23 mouse cellular contexts compared by ENCODE assay signal in the genomic region with DNA sequence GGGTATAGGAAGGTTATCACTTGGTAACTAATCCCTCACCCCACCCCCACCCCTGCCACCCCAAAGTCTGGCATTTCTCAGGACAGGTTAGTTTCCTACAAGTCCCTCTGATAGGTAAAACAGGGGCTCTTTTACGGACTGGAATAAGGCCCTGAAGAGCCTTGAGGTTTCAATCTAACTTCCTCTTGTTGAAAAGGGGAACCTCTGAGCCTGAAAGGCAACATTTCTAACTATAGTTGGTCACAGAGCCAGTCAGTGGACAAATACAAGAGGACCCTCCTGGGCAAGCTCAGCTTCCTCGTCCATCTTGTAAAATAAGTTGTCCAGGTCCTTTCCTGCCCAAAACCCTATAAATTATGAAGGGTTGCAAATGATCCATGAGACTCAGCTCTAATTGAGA. TPM values are rescaled to one million over a fixed set of nuclear protein-coding genes. Genes with fewer than 3 reads are reported as not detected.
DNase-seq lines count a peak whose midpoint lies in the region; ATAC-seq lines count a peak whose summit lies in the region.
"Had no signal": no experiment of that assay in that cellular context is flagged by ENCODE, and none has a peak within 500 bp of the region (broad histone marks: within the 10 kb centered on the region; RNA-seq: fewer than 3 reads in every experiment).

No protein-coding gene starts in this region.

- H3K9ac ChIP-seq in liver, embryonic 13.5 days = no peak overlapping the region
- H3K9ac ChIP-seq in liver, embryonic 12.5 days = no peak overlapping the region
- H3K9ac ChIP-seq: forebrain, embryonic 12.5 days; heart, embryonic 15.5 days; limb, embryonic 15.5 days; midbrain, embryonic 12.5 days; neural tube, embryonic 13.5 days had no signal

- H3K4me1 ChIP-seq in liver, embryonic 13.5 days (replicated peaks) = peaks cover 7% of the 10 kb centered on the region; the same call in 1 of the 2 replicates
- H3K4me1 ChIP-seq in liver, embryonic 12.5 days = peaks cover 6% of the 10 kb centered on the region; the same call in 1 of the 2 replicates
- H3K4me1 ChIP-seq in embryonic facial prominence, embryonic 10.5 days = no peaks in the 10 kb centered on the region
- H3K4me1 ChIP-seq: forebrain, embryonic 12.5 days; midbrain, embryonic 12.5 days; neural tube, embryonic 13.5 days had no signal

- no peak for ATAC-seq in liver, embryonic 13.5 days (ENCODE audit: low read depth)
- no peak for ATAC-seq in liver, embryonic 12.5 days
- peak; percentile 70 for ATAC-seq in granulocyte monocyte progenitor cell, adult 5-6 weeks (replicated peaks; ENCODE audit: poor library complexity, severe bottlenecking)
- ATAC-seq: hindbrain, embryonic 16.5 days; intestine, embryonic 16.5 days; Patski had no signal

- H3K9me3 ChIP-seq in liver, embryonic 13.5 days (replicated peaks) = no peaks in the 10 kb centered on the region
- no peaks in the 10 kb centered on the region for H3K9me3 ChIP-seq in liver, embryonic 12.5 days (replicated peaks)
- H3K9me3 ChIP-seq in embryonic facial prominence, embryonic 10.5 days = no peaks in the 10 kb centered on the region
- H3K9me3 ChIP-seq: forebrain, embryonic 12.5 days; heart, embryonic 15.5 days; limb, embryonic 15.5 days; midbrain, embryonic 12.5 days; neural tube, embryonic 13.5 days had no signal

- no peak overlapping the region for H3K4me3 ChIP-seq in liver, embryonic 13.5 days (replicated peaks)
- H3K4me3 ChIP-seq in liver, embryonic 12.5 days = no peak overlapping the region
- H3K4me3 ChIP-seq in embryonic facial prominence, embryonic 10.5 days = no peak overlapping the region
- H3K4me3 ChIP-seq: forebrain, embryonic 12.5 days; heart, embryonic 15.5 days; limb, embryonic 15.5 days; midbrain, embryonic 12.5 days; neural tube, embryonic 13.5 days had no signal

- 33% methylated on average over 2 of the region's 2 CpGs for WGBS in liver, embryonic 13.5 days (ENCODE audit: insufficient replicate concordance)
- WGBS in liver, embryonic 12.5 days (ENCODE audit: insufficient replicate concordance) = 38% methylated on average over 2 of the region's 2 CpGs
- WGBS in embryonic facial prominence, embryonic 10.5 days = 91% methylated on average over 2 of the region's 2 CpGs

- H3K36me3 ChIP-seq in liver, embryonic 13.5 days = no peaks in the 10 kb centered on the region
- H3K36me3 ChIP-seq in liver, embryonic 12.5 days = no peaks in the 10 kb centered on the region
- H3K36me3 ChIP-seq in splenic B cell, adult 2 months (ENCODE audit: control insufficient read depth, insufficient read depth, low read length, poor library complexity, severe bottlenecking) = peaks cover 2% of the 10 kb centered on the region; the same call in 1 of the 2 replicates
- no peaks in the 10 kb centered on the region for H3K36me3 ChIP-seq in embryonic facial prominence, embryonic 10.5 days (replicated peaks)
- H3K36me3 ChIP-seq: forebrain, embryonic 12.5 days; heart, embryonic 15.5 days; limb, embryonic 15.5 days; midbrain, embryonic 12.5 days; neural tube, embryonic 13.5 days had no signal

- DNase-seq in liver, embryonic 13.5 days = no peak
- peak; percentile 39 to 62 for DNase-seq in spleen, postnatal 36 days (ENCODE audit: low spot score in 2 of 2)
- DNase-seq in spleen, postnatal 10 days (ENCODE audit: low spot score in 2 of 2) = no peak
- DNase-seq in splenic B cell, adult 2 months (ENCODE audit: low read depth, low spot score) = peak; percentile 72
- DNase-seq in embryonic facial prominence, embryonic 10.5 days (ENCODE audit: low spot score) = no peak
- DNase-seq in adrenal gland, adult 18-20 months (ENCODE audit: low spot score in 2 of 2) = no peak
- DNase-seq: adrenal gland, postnatal 10 days; cerebellum, adult 11 months; cerebellum, postnatal 14 days; gastrocnemius, postnatal 14 days; heart, postnatal 4 days had no signal

- H3K27me3 ChIP-seq in liver, embryonic 13.5 days = no peaks in the 10 kb centered on the region
- no peaks in the 10 kb centered on the region for H3K27me3 ChIP-seq in liver, embryonic 12.5 days (replicated peaks)
- no peaks in the 10 kb centered on the region for H3K27me3 ChIP-seq in splenic B cell, adult 2 months (ENCODE audit: control insufficient read depth, insufficient read depth, low read length, poor library complexity, severe bottlenecking)
- no peaks in the 10 kb centered on the region for H3K27me3 ChIP-seq in embryonic facial prominence, embryonic 10.5 days (replicated peaks; ENCODE audit: low read depth, poor library complexity, severe bottlenecking)
- H3K27me3 ChIP-seq: forebrain, embryonic 12.5 days; heart, embryonic 15.5 days; limb, embryonic 15.5 days; midbrain, embryonic 12.5 days; neural tube, embryonic 13.5 days had no signal

- H3K27ac ChIP-seq in liver, embryonic 13.5 days = peak overlapping the region; percentile 32; the same call in 1 of the 2 replicates
- H3K27ac ChIP-seq in liver, embryonic 12.5 days = no peak overlapping the region; the same call in 1 of the 2 replicates
- no peak overlapping the region for H3K27ac ChIP-seq in embryonic facial prominence, embryonic 10.5 days (replicated peaks)
- H3K27ac ChIP-seq: forebrain, embryonic 12.5 days; heart, embryonic 15.5 days; limb, embryonic 15.5 days; midbrain, embryonic 12.5 days; neural tube, embryonic 13.5 days; stomach, postnatal 0 days had no signal

- no peak overlapping the region for H3K4me2 ChIP-seq in liver, embryonic 13.5 days
- H3K4me2 ChIP-seq in liver, embryonic 12.5 days = no peak overlapping the region
- H3K4me2 ChIP-seq: forebrain, embryonic 12.5 days; heart, embryonic 15.5 days; limb, embryonic 15.5 days; midbrain, embryonic 12.5 days; neural tube, embryonic 13.5 days had no signal

RNA-seq across cellular contexts. Expression of gene Ly86, which starts 11.5 kb away (rescaled TPM):
- polyA plus RNA-seq in liver, embryonic 13.5 days (2015; fragmentation: Nextera tagmentation; extraction: Ambion mirVana) = 8.9 and 9.8 TPM in 2 replicates
- 6.3 and 7.5 TPM in 2 replicates for polyA plus RNA-seq in liver, embryonic 12.5 days (2016; fragmentation: Nextera tagmentation; extraction: Ambion mirVana)
- total RNA-seq in granulocyte monocyte progenitor cell, adult 5-6 weeks (2014; fragmentation: Nextera tagmentation) = 195 and 204 TPM in 2 replicates
- 155 and 188 TPM in 2 replicates for total RNA-seq in granulocyte monocyte progenitor cell, adult 5-6 weeks (2017)
- polyA plus RNA-seq in embryonic facial prominence, embryonic 10.5 days (2016; fragmentation: Nextera tagmentation; extraction: Ambion mirVana) = 3.1 and 4.8 TPM in 2 replicates
- total RNA-seq in adrenal gland, adult 18-20 months (2021) = 1 to 10 TPM; 5.0 to 7.4 TPM
- polyA plus RNA-seq: C2C12, Patski had no signal

Comparison
In these comparisons a context has a peak if more than half of its experiments do, and no peak if none do; other contexts are left out.
1. DNase-seq: peak in spleen, postnatal 36 days (2 of 2) and splenic B cell, adult 2 months (single experiment); none in liver, embryonic 13.5 days (single experiment), spleen, postnatal 10 days (0 of 2), embryonic facial prominence, embryonic 10.5 days (single experiment) and adrenal gland, adult 18-20 months (0 of 2).